Mouse (Mus musculus) MEL (cell line): ENCODE measurements around the gene Arnt2. TPM values are rescaled to one million over a fixed set of nuclear protein-coding genes. Genes with fewer than 3 reads are reported as not detected.

ENCODE experiments used
- DNase-seq: peaks from one replicate; pipeline ENCODE4 v3.0.0; 2011; ENCODE audit warnings: low read depth, low spot score
- H3K27ac ChIP-seq: 2 replicates; pipeline ENCODE4 v1.5.1; 2012; ENCODE audit warnings: low read depth, mild to moderate bottlenecking, control low read depth, low read length, moderate library complexity; ENCODE audit not compliant: control insufficient read depth
- H3K27me3 ChIP-seq, 2 experiments: fragments of 150-350 bp in 1 of 2; sonication (generic) in 1 of 2; 2 replicates each; pipeline ENCODE4 v1.6.1; 2012; ENCODE audit warnings: low read length in 2 of 2, mild to moderate bottlenecking in 2 of 2, improper control_type of control experiment in 1 of 2, moderate library complexity in 1 of 2; ENCODE audit not compliant: insufficient read depth in 2 of 2, control insufficient read depth in 1 of 2
- H3K36me3 ChIP-seq, 2 experiments: 2 replicates each; pipeline ENCODE4 v1.6.1; 2012 to 2014; ENCODE audit warnings: low read length in 2 of 2, improper control_type of control experiment in 1 of 2, inconsistent platforms in 1 of 2, mild to moderate bottlenecking in 1 of 2; ENCODE audit not compliant: insufficient read depth in 2 of 2, control insufficient read depth in 1 of 2
- H3K4me1 ChIP-seq, 2 experiments: fragments of 150-350 bp in 1 of 2; sonication (generic) in 1 of 2; 2 replicates each; pipeline ENCODE4 v1.6.1; 2012; ENCODE audit warnings: low read length in 2 of 2, improper control_type of control experiment in 1 of 2, mild to moderate bottlenecking in 1 of 2; ENCODE audit not compliant: insufficient read depth in 2 of 2, control insufficient read depth in 1 of 2
- H3K4me3 ChIP-seq, 2 experiments: fragments of 150-350 bp in 1 of 2; sonication (generic) in 1 of 2; 2 replicates each; pipeline ENCODE4 v1.5.1; 2012; ENCODE audit warnings: low read depth in 2 of 2, low read length in 2 of 2, mild to moderate bottlenecking in 2 of 2, moderate library complexity in 2 of 2, control low read depth in 1 of 2, improper control_type of control experiment in 1 of 2; ENCODE audit not compliant: control insufficient read depth in 1 of 2, insufficient read depth in 1 of 2
- H3K79me2 ChIP-seq: 2 replicates; pipeline ENCODE4 v1.6.1; 2012; ENCODE audit warnings: mild to moderate bottlenecking, low read length, moderate library complexity; ENCODE audit not compliant: control insufficient read depth, poor library complexity, insufficient read depth
- H3K9ac ChIP-seq: 2 replicates; pipeline ENCODE4 v1.6.1; 2012; ENCODE audit warnings: low read depth, mild to moderate bottlenecking, control low read depth, low read length, moderate library complexity; ENCODE audit not compliant: control insufficient read depth, poor library complexity, severe bottlenecking
- H3K9me3 ChIP-seq: fragments of 150-350 bp; sonication (generic); replicated peaks from 2 replicates; pipeline ENCODE4 v1.6.1; 2012; ENCODE audit warnings: mild to moderate bottlenecking, low read length, improper control_type of control experiment, moderate library complexity; ENCODE audit not compliant: insufficient read depth
- BHLHE40 ChIP-seq: IDR thresholded peaks from 2 replicates; pipeline ENCODE4 v1.6.1; 2012; ENCODE audit warnings: low read depth, mild to moderate bottlenecking, inconsistent platforms, low read length, improper control_type of control experiment, borderline replicate concordance
- CTCF ChIP-seq, 3 experiments: IDR thresholded peaks in 2 of 3; conservative IDR thresholded peaks in 1 of 3; 2 replicates each; pipeline ENCODE4 v1.5.1; 2011 to 2012; ENCODE audit warnings: low read length in 3 of 3, low read depth in 2 of 3, mild to moderate bottlenecking in 2 of 3, improper control_type of control experiment in 1 of 3, inconsistent platforms in 1 of 3, mixed read lengths in 1 of 3, moderate library complexity in 1 of 3; ENCODE audit not compliant: control insufficient read depth in 1 of 3, insufficient read depth in 1 of 3, poor library complexity in 1 of 3, severe bottlenecking in 1 of 3
- ELF1 ChIP-seq: IDR thresholded peaks from 2 replicates; pipeline ENCODE4 v1.6.1; 2014; ENCODE audit warnings: low read depth, mild to moderate bottlenecking, inconsistent platforms, low read length, improper control_type of control experiment, moderate library complexity
- GABPA ChIP-seq: IDR thresholded peaks from 2 replicates; pipeline ENCODE4 v1.6.1; 2012; ENCODE audit warnings: low read depth, mild to moderate bottlenecking, inconsistent platforms, low read length, improper control_type of control experiment, moderate library complexity
- GATA1 ChIP-seq: IDR thresholded peaks from 2 replicates; pipeline ENCODE4 v1.6.1; 2011; ENCODE audit warnings: low read depth, low read length, improper control_type of control experiment
- HCFC1 ChIP-seq: IDR thresholded peaks from 2 replicates; pipeline ENCODE4 v1.6.1; 2012; ENCODE audit warnings: low read depth, mild to moderate bottlenecking, inconsistent platforms, low read length, improper control_type of control experiment, moderate library complexity
- MAFK ChIP-seq: IDR thresholded peaks from 2 replicates; pipeline ENCODE4 v1.6.1; 2011; ENCODE audit warnings: low read depth, mild to moderate bottlenecking, low read length, improper control_type of control experiment, borderline replicate concordance
- MAX ChIP-seq: IDR thresholded peaks from 2 replicates; pipeline ENCODE4 v1.6.1; 2011; ENCODE audit warnings: low read length, improper control_type of control experiment
- MYC ChIP-seq: IDR thresholded peaks from 2 replicates; pipeline ENCODE4 v1.6.1; 2011; ENCODE audit warnings: low read depth, mild to moderate bottlenecking, low read length, improper control_type of control experiment, moderate library complexity
- NRF1 ChIP-seq: IDR thresholded peaks from 2 replicates; pipeline ENCODE4 v1.6.1; 2014; ENCODE audit warnings: low read depth, mild to moderate bottlenecking, inconsistent platforms, low read length, improper control_type of control experiment, moderate library complexity; ENCODE audit not compliant: poor library complexity, insufficient read depth, severe bottlenecking
- POLR2A ChIP-seq, 2 experiments: IDR thresholded peaks; 2 replicates each; pipeline ENCODE4 v1.6.1; 2011 to 2012; ENCODE audit warnings: low read length in 2 of 2, mild to moderate bottlenecking in 2 of 2, control low read depth in 1 of 2, improper control_type of control experiment in 1 of 2, low read depth in 1 of 2, moderate library complexity in 1 of 2; ENCODE audit not compliant: control insufficient read depth in 1 of 2, insufficient read depth in 1 of 2, poor library complexity in 1 of 2
- POLR2AphosphoS5 ChIP-seq: IDR thresholded peaks from 2 replicates; pipeline ENCODE4 v1.6.1; 2012; ENCODE audit warnings: low read depth, borderline replicate concordance, mild to moderate bottlenecking, inconsistent platforms, low read length, moderate library complexity, mixed read lengths
- RCOR1 ChIP-seq: IDR thresholded peaks from 2 replicates; pipeline ENCODE4 v1.6.1; 2012; ENCODE audit warnings: low read depth, mild to moderate bottlenecking, inconsistent platforms, low read length, improper control_type of control experiment
- SIN3A ChIP-seq: IDR thresholded peaks from 2 replicates; pipeline ENCODE4 v1.6.1; 2012; ENCODE audit warnings: low read length, improper control_type of control experiment, inconsistent platforms
- TAL1 ChIP-seq: IDR thresholded peaks from 2 replicates; pipeline ENCODE4 v1.6.1; 2012; ENCODE audit warnings: mild to moderate bottlenecking, inconsistent platforms, low read length, moderate library complexity, mixed read lengths
- TCF12 ChIP-seq: IDR thresholded peaks from 2 replicates; pipeline ENCODE4 v1.6.1; 2014; ENCODE audit warnings: low read depth, mild to moderate bottlenecking, inconsistent platforms, low read length, improper control_type of control experiment, moderate library complexity
- UBTF ChIP-seq: IDR thresholded peaks from 2 replicates; pipeline ENCODE4 v1.6.1; 2012; ENCODE audit warnings: low read depth, mild to moderate bottlenecking, inconsistent platforms, low read length, improper control_type of control experiment, moderate library complexity, borderline replicate concordance; ENCODE audit not compliant: insufficient read depth
- USF1 ChIP-seq: IDR thresholded peaks from 2 replicates; pipeline ENCODE4 v1.6.1; 2014; ENCODE audit warnings: low read depth, mild to moderate bottlenecking, inconsistent platforms, low read length, improper control_type of control experiment, moderate library complexity
- ZMIZ1 ChIP-seq: IDR thresholded peaks from 2 replicates; pipeline ENCODE4 v1.6.1; 2012; ENCODE audit warnings: low read depth, mild to moderate bottlenecking, inconsistent platforms, low read length, improper control_type of control experiment, moderate library complexity
- polyA plus RNA-seq, 2 experiments: library from polyadenylated mRNA; stranded (reverse) in 1 of 2; unstranded in 1 of 2; fragments of >175 nt in 1 of 2; fragments of >200 nt in 1 of 2; gene quantifications; 2 replicates each; pipeline versions ENCODE4 v1.2.1 to v1.2.4; 2012; ENCODE audit warnings: low replicate concordance in 2 of 2, low read depth in 1 of 2; ENCODE audit not compliant: insufficient read length in 2 of 2, insufficient read depth in 1 of 2, missing spikeins in 1 of 2
- total RNA-seq: library from RNA; depleted of rRNA; stranded (reverse); fragments of 300-350 nt; gene quantifications from 2 replicates; pipeline ENCODE4 v1.2.3, GENCODE M21; 2012

Arnt2 gene
- total and polyA plus RNA-seq, 3 experiments = not detected

DNA sequence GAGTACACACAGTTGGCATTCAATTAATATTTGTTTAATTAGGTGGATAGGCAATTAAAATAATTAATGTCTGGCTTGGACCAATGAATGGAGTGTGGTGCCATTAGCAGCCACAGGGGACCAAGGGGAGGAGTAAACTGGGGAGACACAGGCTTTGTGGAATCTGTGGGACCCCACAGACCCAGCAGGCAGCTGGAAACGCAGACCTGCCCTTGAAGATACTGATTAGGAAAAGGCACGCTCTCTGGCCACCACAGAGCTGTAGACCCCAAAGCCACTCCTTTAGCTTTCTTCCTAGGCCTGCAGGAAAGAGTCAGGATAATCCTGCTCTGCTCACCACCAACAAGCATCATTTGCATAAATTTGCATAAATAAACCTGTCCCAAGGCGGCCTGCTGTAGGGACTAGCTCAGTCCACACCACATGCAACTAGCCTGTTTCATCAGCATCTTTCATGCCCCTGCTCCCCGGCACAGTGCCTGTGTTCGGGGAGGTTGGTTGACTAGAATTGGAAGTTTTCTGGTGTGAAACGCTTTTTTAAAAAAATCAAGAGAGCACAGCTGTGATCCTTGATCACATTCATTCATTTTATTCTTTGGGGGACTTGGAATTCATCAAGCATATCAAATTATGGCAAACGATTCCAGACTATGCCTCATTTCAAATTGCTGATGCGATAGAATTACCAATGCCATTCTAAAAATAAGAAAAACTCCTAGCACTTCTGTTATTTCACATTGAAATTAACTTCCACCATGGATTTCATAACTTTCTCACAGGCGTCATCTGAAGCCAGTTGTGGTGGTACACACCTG lies 8.1 kb downstream of the Arnt2 start:
- TF ChIP-seq GATA1 (no peak), ZMIZ1 (no peak), SIN3A (no peak), UBTF (no peak), ELF1 (no peak), HCFC1 (no peak), MYC (no peak), POLR2AphosphoS5 (no peak), POLR2A (IDR thresholded peaks at IDR 0.05; ENCODE audit: control insufficient read depth in 1 of 2, insufficient read depth in 1 of 2, low read depth in 1 of 2, low read length in 2 of 2, poor library complexity in 1 of 2) (no peak), CTCF (IDR thresholded peaks at IDR 0.05 in 2 of 3, conservative IDR thresholded peaks at IDR 0.05 in 1 of 3; ENCODE audit: control insufficient read depth in 1 of 3, insufficient read depth in 1 of 3, low read depth in 2 of 3, low read length in 3 of 3, poor library complexity in 1 of 3, severe bottlenecking in 1 of 3) (no peak), GABPA (no peak), USF1 (no peak), MAFK (no peak), MAX (no peak), RCOR1 (no peak), TCF12 (no peak)
- H3K36me3 ChIP-seq = no peaks in the 10 kb centered on the region
- no peak overlapping the region for H3K4me3 ChIP-seq
- H3K27me3 ChIP-seq = no peaks in the 10 kb centered on the region
- H3K79me2 ChIP-seq = no peaks in the 10 kb centered on the region
- no peaks in the 10 kb centered on the region for H3K9me3 ChIP-seq
- H3K27ac ChIP-seq = no peak overlapping the region
- no peak for DNase-seq
- no peaks in the 10 kb centered on the region for H3K4me1 ChIP-seq
- no peak overlapping the region for H3K9ac ChIP-seq

DNA sequence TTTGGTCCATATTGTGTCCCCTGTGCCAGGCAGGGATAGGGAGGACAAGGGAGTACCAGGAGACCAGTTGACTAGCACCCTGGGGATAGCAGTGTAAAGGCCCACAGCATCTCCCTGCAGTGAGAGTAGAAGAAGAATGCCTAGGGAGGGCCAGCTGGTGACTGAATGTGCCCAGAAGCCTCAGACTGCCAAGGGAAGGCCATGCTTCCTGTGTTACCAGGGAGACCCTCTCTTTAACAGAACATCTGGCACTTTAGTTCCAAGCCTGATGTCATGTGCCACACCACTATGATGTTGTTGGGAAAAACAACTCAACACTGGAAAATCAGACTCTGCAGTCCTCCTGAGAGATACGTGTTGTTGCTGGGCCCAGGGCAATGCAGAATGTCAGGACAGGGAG lies 12.7 kb downstream of the Arnt2 start:
- H3K27me3 ChIP-seq = no peaks in the 10 kb centered on the region
- H3K36me3 ChIP-seq = no peaks in the 10 kb centered on the region
- TF ChIP-seq BHLHE40 (no peak), CTCF (IDR thresholded peaks at IDR 0.05 in 2 of 3, conservative IDR thresholded peaks at IDR 0.05 in 1 of 3; ENCODE audit: control insufficient read depth in 1 of 3, insufficient read depth in 1 of 3, low read depth in 2 of 3, low read length in 3 of 3, poor library complexity in 1 of 3, severe bottlenecking in 1 of 3) (no peak), TAL1 (no peak), NRF1 (no peak)
- no peak overlapping the region for H3K27ac ChIP-seq
- no peaks in the 10 kb centered on the region for H3K4me1 ChIP-seq
- H3K9ac ChIP-seq = no peak overlapping the region
- no peaks in the 10 kb centered on the region for H3K79me2 ChIP-seq
- H3K4me3 ChIP-seq = no peak overlapping the region
- no peak for DNase-seq
- no peaks in the 10 kb centered on the region for H3K9me3 ChIP-seq
